ENCODE assay signal across 26 mouse cellular contexts in genomic region chr12:12486656-12487356, GRCm38 (mm10).
DNase-seq lines count a peak whose midpoint lies in the region; ATAC-seq lines count a peak whose summit lies in the region.
"Had no signal": no experiment of that assay in that cellular context is flagged by ENCODE, and none has a peak within 500 bp of the region (broad histone marks: within the 10 kb centered on the region; RNA-seq: fewer than 3 reads in every experiment).

No protein-coding gene starts in this region.

- no peaks in the 10 kb centered on the region for H3K27me3 ChIP-seq in liver, embryonic 13.5 days
- no peaks in the 10 kb centered on the region for H3K27me3 ChIP-seq in liver, embryonic 15.5 days
- H3K27me3 ChIP-seq: embryonic facial prominence, embryonic 12.5 days; embryonic facial prominence, embryonic 15.5 days; heart, embryonic 12.5 days; heart, embryonic 15.5 days; Patski had no signal

- ATAC-seq in liver, embryonic 13.5 days (ENCODE audit: low read depth), result peak; percentile 8; the same call in 1 of the 2 replicates
- no peak; the same call in 1 of the 2 replicates for ATAC-seq in liver, embryonic 15.5 days (ENCODE audit: insufficient read depth)
- ATAC-seq: forebrain, embryonic 14.5 days; forebrain, postnatal 0 days; hindbrain, postnatal 0 days; Patski had no signal

- WGBS in liver, embryonic 13.5 days (ENCODE audit: insufficient replicate concordance), result 67% methylated on average over 1 of the region's 1 CpGs
- WGBS in liver, embryonic 15.5 days (ENCODE audit: insufficient replicate concordance), result 47% methylated on average over 1 of the region's 1 CpGs

- H3K4me3 ChIP-seq in liver, embryonic 13.5 days (replicated peaks), result no peak overlapping the region
- H3K4me3 ChIP-seq in liver, embryonic 15.5 days (replicated peaks), result no peak overlapping the region
- H3K4me3 ChIP-seq: embryonic facial prominence, embryonic 12.5 days; embryonic facial prominence, embryonic 15.5 days; gastrocnemius, adult 2 months; heart, embryonic 12.5 days; heart, embryonic 15.5 days had no signal

- H3K9me3 ChIP-seq in liver, embryonic 13.5 days (replicated peaks), result no peaks in the 10 kb centered on the region
- H3K9me3 ChIP-seq in liver, embryonic 15.5 days (replicated peaks), result no peaks in the 10 kb centered on the region
- H3K9me3 ChIP-seq: embryonic facial prominence, embryonic 12.5 days; embryonic facial prominence, embryonic 15.5 days; heart, embryonic 12.5 days; heart, embryonic 15.5 days had no signal

- DNase-seq in liver, embryonic 13.5 days, result peak; percentile 18
- no peak for DNase-seq in liver
- peak; percentile 44 for DNase-seq in c-Kit-positive CD71-positive TER-119-positive erythroid progenitor cells, embryonic 14.5 days (ENCODE audit: low spot score)
- no peak for DNase-seq in layer of hippocampus, postnatal 25 days (ENCODE audit: extremely low spot score in 1 of 2, low spot score in 1 of 2)
- DNase-seq in spleen, postnatal 36 days (ENCODE audit: low spot score in 2 of 2), result no peak
- DNase-seq: adrenal gland, postnatal 10 days; adrenal gland, postnatal 36 days; cerebellum, adult 11 months; cerebellum, adult 2 months; cerebellum, adult 9-11 months; cerebellum, postnatal 25 days; forebrain, postnatal 0 days; gastrocnemius, adult 2 months; gastrocnemius, postnatal 14 days; heart, adult 11 months; heart, postnatal 10 days; heart, postnatal 4 days had no signal

- H3K27ac ChIP-seq in liver, embryonic 13.5 days, result peak overlapping the region; percentile 75
- peak overlapping the region; percentile 71 for H3K27ac ChIP-seq in liver, embryonic 15.5 days (replicated peaks)
- H3K27ac ChIP-seq: embryonic facial prominence, embryonic 12.5 days; embryonic facial prominence, embryonic 15.5 days; gastrocnemius, adult 2 months; heart, embryonic 15.5 days; hindbrain, embryonic 14.5 days; hindbrain, postnatal 0 days had no signal

- H3K36me3 ChIP-seq in liver, embryonic 13.5 days, result no peaks in the 10 kb centered on the region
- no peaks in the 10 kb centered on the region for H3K36me3 ChIP-seq in liver, embryonic 15.5 days (replicated peaks)
- H3K36me3 ChIP-seq: embryonic facial prominence, embryonic 12.5 days; embryonic facial prominence, embryonic 15.5 days; heart, embryonic 12.5 days; heart, embryonic 15.5 days had no signal

- peaks cover 44% of the 10 kb centered on the region for H3K4me1 ChIP-seq in liver, embryonic 13.5 days (replicated peaks)
- H3K4me1 ChIP-seq in liver, embryonic 15.5 days (replicated peaks), result peaks cover 36% of the 10 kb centered on the region
- H3K4me1 ChIP-seq: embryonic facial prominence, embryonic 15.5 days; heart, embryonic 15.5 days had no signal

- peak overlapping the region; percentile 13; the same call in 1 of the 2 replicates for H3K4me2 ChIP-seq in liver, embryonic 13.5 days
- no peak overlapping the region for H3K4me2 ChIP-seq in liver, embryonic 15.5 days
- H3K4me2 ChIP-seq: embryonic facial prominence, embryonic 12.5 days; embryonic facial prominence, embryonic 15.5 days; heart, embryonic 12.5 days; heart, embryonic 15.5 days; hindbrain, embryonic 14.5 days had no signal

- peak overlapping the region; percentile 54 for H3K9ac ChIP-seq in liver, embryonic 13.5 days
- H3K9ac ChIP-seq in liver, embryonic 15.5 days, result no peak overlapping the region
- H3K9ac ChIP-seq: embryonic facial prominence, embryonic 12.5 days; embryonic facial prominence, embryonic 15.5 days; forebrain, postnatal 0 days; heart, embryonic 12.5 days; heart, embryonic 15.5 days; hindbrain, embryonic 14.5 days had no signal

Comparison
In these comparisons a context has a peak if more than half of its experiments do, and no peak if none do; other contexts are left out.
1. DNase-seq: peak in liver, embryonic 13.5 days (single experiment) and c-Kit-positive CD71-positive TER-119-positive erythroid progenitor cells, embryonic 14.5 days (single experiment); none in liver (single experiment), layer of hippocampus, postnatal 25 days (0 of 2) and spleen, postnatal 36 days (0 of 2).